Mouse (Mus musculus): Measurements from ENCODE around the gene Gfap. TPM values are rescaled to one million over a fixed set of nuclear protein-coding genes. Genes with fewer than 3 reads are reported as not detected.

Gene Gfap
- total and polyA plus RNA-seq, 3 experiments = not detected

DNA sequence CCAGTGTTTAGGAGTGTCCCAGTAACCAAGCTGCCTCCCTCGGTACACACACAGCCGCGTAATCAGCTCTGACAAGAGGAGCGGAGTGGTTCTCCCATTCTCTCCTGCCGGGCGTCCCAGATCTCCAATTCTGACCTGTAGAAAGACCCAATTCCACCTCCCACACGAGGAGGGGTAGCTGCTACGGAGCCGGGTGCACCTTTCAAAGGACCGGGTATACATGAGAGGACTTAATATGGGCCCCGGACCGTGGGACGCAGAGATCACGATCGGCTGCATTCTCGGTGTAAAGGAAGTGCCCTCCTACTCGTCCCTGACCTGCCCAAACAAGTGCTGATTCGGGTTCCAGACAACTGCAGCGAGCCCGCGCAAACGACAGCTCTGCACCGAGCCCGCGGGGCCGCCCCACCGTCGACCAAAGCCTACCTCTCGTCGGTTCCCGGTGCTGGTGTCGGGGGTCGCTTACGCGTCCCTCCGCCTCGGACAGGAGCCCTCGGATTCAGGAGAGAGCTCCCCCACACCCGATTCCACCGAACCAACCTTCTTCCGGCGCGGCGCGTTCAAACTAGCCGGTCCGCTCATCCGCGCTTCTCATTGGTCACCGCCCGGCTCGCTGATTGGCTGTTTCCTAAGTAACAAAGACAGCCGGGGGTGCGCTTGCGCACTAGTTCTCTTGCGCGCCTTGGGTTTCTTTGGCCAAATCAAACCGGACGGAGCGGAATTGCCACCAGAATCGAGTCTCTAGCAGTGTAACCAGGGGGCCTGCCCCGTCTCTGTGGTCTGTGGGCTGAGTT, 24.0 kb upstream of the Gfap start, which contains the start of gene Kif18b (continued):
- TF ChIP-seq MAX (IDR thresholded peaks at IDR 0.05; ENCODE audit: low read length) (peak; percentile 64; the same call in 1 of the 2 replicates), IRF4 (IDR thresholded peaks at IDR 0.05; ENCODE audit: low read depth, low read length) (no peak; the same call in 1 of the 2 replicates), MAZ (IDR thresholded peaks at IDR 0.05; ENCODE audit: low read depth, low read length) (peak; percentile 22; the same call in 1 of the 2 replicates), POLR2AphosphoS2 (IDR thresholded peaks at IDR 0.05; ENCODE audit: low read depth, low read length) (peak; percentile 79), PAX5 (IDR thresholded peaks at IDR 0.05; ENCODE audit: low read length) (no peak), RCOR1 (conservative IDR thresholded peaks at IDR 0.05; ENCODE audit: low read depth, low read length) (no peak), JUN (IDR thresholded peaks at IDR 0.05; ENCODE audit: insufficient read depth, low read depth, low read length) (no peak), RAD21 (IDR thresholded peaks at IDR 0.05; ENCODE audit: low read depth, low read length) (no peak), CHD1 (IDR thresholded peaks at IDR 0.05; ENCODE audit: low read depth, low read length) (no peak), ETS1 (conservative IDR thresholded peaks at IDR 0.05; ENCODE audit: low read depth, low read length) (no peak), E2F4 (IDR thresholded peaks at IDR 0.05; ENCODE audit: insufficient replicate concordance, low read depth, low read length) (peak; percentile 87; the same call in 1 of the 2 replicates), SMC3 (IDR thresholded peaks at IDR 0.05; ENCODE audit: low read depth, low read length) (no peak), GABPA (IDR thresholded peaks at IDR 0.05; ENCODE audit: insufficient replicate concordance, low read depth, low read length) (no peak), ZMIZ1 (IDR thresholded peaks at IDR 0.05; ENCODE audit: low read depth, low read length) (peak; percentile 83), ZNF384 (IDR thresholded peaks at IDR 0.05; ENCODE audit: low read depth, low read length) (no peak), ELF1 (IDR thresholded peaks at IDR 0.05; ENCODE audit: low read depth, low read length) (peak; percentile 83)

DNA sequence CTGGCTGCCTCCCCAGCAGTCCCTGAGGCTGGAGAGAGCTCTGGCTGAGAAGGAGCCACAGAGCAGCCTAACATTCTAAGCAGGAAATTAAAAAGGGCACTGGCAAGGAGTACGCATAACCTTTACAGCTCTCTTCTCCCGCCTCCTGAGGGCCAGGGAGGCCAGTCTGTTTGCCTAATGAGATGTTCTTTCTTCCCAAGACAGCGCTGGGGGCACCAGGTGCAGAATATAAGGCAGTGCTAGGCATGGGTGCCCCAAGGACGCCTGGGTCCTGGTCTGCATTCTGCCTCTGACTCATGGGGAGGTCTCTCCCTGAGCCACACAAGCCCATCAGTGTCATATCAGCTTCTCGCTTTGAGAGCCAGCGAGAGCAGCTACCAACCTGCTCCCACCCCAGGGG, 20.8 kb upstream of the Gfap start:
- peak overlapping the region; percentile 43 for H3K9ac ChIP-seq (ENCODE audit: insufficient read depth, low read depth)
- in situ Hi-C loops (cut with MboI; ENCODE audit: low pct_ligation_motif_present, low pct_unique_long_range_greater_than_20kb, low sequenced_read_pairs) = no loop called here
- peaks cover 0 to 38% of the 10 kb centered on the region in 2 experiments for H3K36me3 ChIP-seq (replicated peaks in 1 of 2; ENCODE audit: control insufficient read depth in 1 of 2, insufficient read depth in 1 of 2, low read length in 1 of 2)

More for the DNA sequence above, 20.8 kb upstream of the Gfap start:
- peak; percentile 53 for TF ChIP-seq UBTF (IDR thresholded peaks at IDR 0.05; ENCODE audit: low read depth, low read length)
- TF ChIP-seq HCFC1 (IDR thresholded peaks at IDR 0.05; ENCODE audit: low read depth, low read length) = no peak
- peaks cover 11 to 51% of the 10 kb centered on the region in 2 experiments for H3K4me1 ChIP-seq (ENCODE audit: control insufficient read depth in 1 of 2, insufficient read depth in 2 of 2)
- peak; percentile 55 for DNase-seq (ENCODE audit: extremely low read depth)
- H3K27ac ChIP-seq (ENCODE audit: insufficient read depth, low read depth) = peak overlapping the region; percentile 69
- peak overlapping the region; percentile 93 for H3K4me2 ChIP-seq (ENCODE audit: insufficient read depth, low read depth, poor library complexity, severe bottlenecking)
- H3K9me3 ChIP-seq (replicated peaks; ENCODE audit: low read length) = no peaks in the 10 kb centered on the region
- H3K79me2 ChIP-seq (replicated peaks; ENCODE audit: control insufficient read depth, extremely low read depth, insufficient read depth, poor library complexity, severe bottlenecking) = peaks cover 76% of the 10 kb centered on the region
- dilution Hi-C loops (cut with MboI; ENCODE audit: extremely low pct_ligation_motif_present, extremely low pct_unique_long_range_greater_than_20kb, low sequenced_read_pairs) = no loop called here
- H3K4me3 ChIP-seq (replicated peaks in 1 of 3; ENCODE audit: low read depth in 2 of 3, low read length in 2 of 3, poor library complexity in 1 of 3) = peak overlapping the region in 2 of 3 experiments; percentile 16 to 20
- H3K27me3 ChIP-seq (replicated peaks) = no peaks in the 10 kb centered on the region

Measured in CH12.LX (cell line).